Mouse (Mus musculus) neural tube, embryonic 12.5 days (tissue): ENCODE measurements at regions not wholly inside any gene's neighbourhood (a gene's known extent, or its start where the extent isn't known, plus 50 kb on each side); places are given as distances from the start of the nearest gene placed in this dataset.

Source experiments
- ATAC-seq: fragments of 200-750 bp; cut with Nextera tagmentation; 2 replicates; pipeline ENCODE4 v1.8.0; 2017; ENCODE audit warnings: low read depth, mild to moderate bottlenecking, moderate TSS enrichment, moderate library complexity; ENCODE audit not compliant: low FRiP score
- H3K27ac ChIP-seq: fragments of 300-500 bp; sonication (generic); 2 replicates; pipeline ENCODE4 v1.5.1; 2016
- H3K27me3 ChIP-seq: fragments of 300-500 bp; sonication (generic); replicated peaks from 2 replicates; pipeline ENCODE4 v1.6.1; 2016; ENCODE audit warnings: mild to moderate bottlenecking
- H3K36me3 ChIP-seq: fragments of 300-500 bp; sonication (generic); 2 replicates; pipeline ENCODE4 v1.6.1; 2016; ENCODE audit warnings: mild to moderate bottlenecking
- H3K4me1 ChIP-seq: fragments of 300-500 bp; sonication (generic); 2 replicates; pipeline ENCODE4 v1.6.1; 2016
- H3K4me2 ChIP-seq: fragments of 300-500 bp; sonication (generic); replicated peaks from 2 replicates; pipeline ENCODE4 v1.6.1; 2016; ENCODE audit warnings: mild to moderate bottlenecking
- H3K4me3 ChIP-seq: fragments of 300-500 bp; sonication (generic); 2 replicates; pipeline ENCODE4 v1.5.1; 2016
- H3K9ac ChIP-seq: fragments of 300-500 bp; sonication (generic); 2 replicates; pipeline ENCODE4 v1.6.1; 2016; ENCODE audit warnings: mild to moderate bottlenecking
- H3K9me3 ChIP-seq: fragments of 300-500 bp; sonication (generic); 2 replicates; pipeline ENCODE4 v1.6.1; 2016; ENCODE audit warnings: mild to moderate bottlenecking
- WGBS: fragments of 180-500 bp; shearing (Covaris S2); methylation state at CpG from one replicate; pipeline ENCODE4 v1.1.7; 2016; 5-methylcytosine and 5-hydroxymethylcytosine counted together

DNA sequence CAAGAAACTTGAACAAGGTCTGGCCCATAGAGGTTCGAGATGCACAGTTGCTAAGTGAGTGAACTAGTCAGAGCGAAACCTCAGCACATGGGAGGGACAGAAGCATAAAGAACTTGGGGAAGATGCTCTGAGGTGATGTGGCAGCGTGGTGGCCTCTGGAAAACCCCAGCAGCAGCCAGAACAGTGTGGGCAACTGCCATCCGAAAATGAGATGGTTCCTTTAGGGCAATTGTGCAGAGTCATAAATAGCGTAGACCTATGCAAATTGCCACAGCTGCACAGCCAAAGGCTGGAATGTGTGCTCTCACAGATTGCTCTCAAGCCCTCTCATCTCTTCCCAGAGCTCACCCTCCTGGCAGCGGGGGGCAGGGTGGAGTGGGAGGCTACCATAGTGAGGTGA is 144.7 kb upstream of the Nfe2l3 start:
- 41% methylated on average over 6 of the region's 6 CpGs for WGBS
- no peaks in the 10 kb centered on the region for H3K9me3 ChIP-seq
- H3K4me2 ChIP-seq, result no peak overlapping the region
- H3K27ac ChIP-seq, result no peak overlapping the region
- no peaks in the 10 kb centered on the region for H3K27me3 ChIP-seq
- no peak overlapping the region for H3K9ac ChIP-seq
- no peak overlapping the region for H3K4me3 ChIP-seq
- no peaks in the 10 kb centered on the region for H3K36me3 ChIP-seq
- H3K4me1 ChIP-seq, result no peaks in the 10 kb centered on the region; the same call in 1 of the 2 replicates
- ATAC-seq, result no peak

DNA sequence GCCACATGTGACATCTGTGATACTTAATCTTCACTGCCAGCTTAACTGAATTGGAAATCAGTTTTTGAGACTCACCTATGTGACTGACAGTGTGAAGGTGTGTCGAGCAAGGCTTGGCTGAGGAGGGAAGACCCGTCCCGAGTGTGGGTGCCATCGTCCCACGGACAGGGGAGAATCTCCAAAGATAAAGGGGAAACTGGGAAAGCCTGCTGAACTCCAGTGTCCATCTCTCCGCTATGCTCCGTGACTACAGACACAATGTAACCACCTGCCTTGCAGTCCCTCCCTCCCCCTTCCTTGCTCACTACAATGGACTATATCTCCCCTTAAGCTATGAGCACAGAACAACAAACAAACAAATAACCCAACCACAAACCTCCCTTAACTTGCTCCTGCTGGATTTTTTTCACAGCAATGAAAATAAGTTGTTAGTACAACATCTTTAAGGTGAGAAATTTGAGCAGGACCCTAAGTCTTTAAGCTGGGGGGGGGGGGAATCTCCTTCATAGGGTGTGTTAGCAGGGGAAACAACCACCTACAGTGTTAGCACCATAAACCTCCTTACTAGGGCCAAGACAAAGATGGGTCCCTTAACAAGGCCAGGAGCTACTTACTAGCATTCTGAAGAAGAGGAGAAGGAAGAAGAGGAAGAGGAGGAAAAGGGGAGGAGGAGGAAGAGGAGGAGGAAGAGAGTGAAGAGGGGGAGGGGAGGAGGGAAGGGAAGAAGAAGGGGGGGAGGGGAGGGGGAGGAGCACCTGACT is 144.0 kb upstream of the Nfe2l3 start:
- Histone ChIP-seq H3K36me3 (no peaks in the 10 kb centered on the region), H3K9me3 (no peaks in the 10 kb centered on the region), H3K9ac (no peak overlapping the region), H3K4me3 (no peak overlapping the region), H3K27me3 (no peaks in the 10 kb centered on the region), H3K4me1 (no peaks in the 10 kb centered on the region; the same call in 1 of the 2 replicates), H3K4me2 (no peak overlapping the region), H3K27ac (no peak overlapping the region)
- 70% methylated on average over 7 of the region's 7 CpGs for WGBS
- ATAC-seq, result no peak

DNA sequence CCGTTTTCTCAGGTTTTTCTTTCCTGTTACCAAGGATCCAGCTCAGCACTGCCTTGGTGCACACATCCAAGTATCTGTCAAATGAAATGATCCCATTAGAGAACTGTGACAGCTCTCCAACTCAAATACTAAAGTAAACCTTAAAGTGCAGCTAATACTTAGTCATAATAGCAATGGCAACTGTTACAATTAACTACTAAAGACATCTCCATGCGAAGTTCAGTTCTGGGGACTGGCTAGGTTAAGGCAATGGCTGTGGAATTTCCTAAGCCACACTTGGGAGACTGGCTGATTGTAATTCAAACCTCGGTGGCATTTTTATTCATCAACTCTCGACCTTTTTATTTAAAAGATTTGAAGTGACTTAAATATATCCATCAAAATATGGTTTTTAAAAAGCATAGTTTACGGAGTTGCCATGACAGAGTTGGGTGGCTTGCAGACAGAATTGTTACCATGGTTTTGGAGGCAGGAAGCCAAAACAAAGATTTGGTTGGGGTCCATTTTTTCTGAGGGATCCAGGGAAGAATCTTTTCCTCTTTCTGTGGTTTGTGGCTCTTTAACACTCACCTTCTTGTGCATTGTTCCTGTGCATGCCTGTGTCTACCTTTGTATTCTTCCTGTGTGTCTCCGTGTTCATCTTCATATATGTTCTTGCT is 143.3 kb upstream of the Nfe2l3 start:
- no peak overlapping the region for H3K4me3 ChIP-seq
- no peak overlapping the region for H3K4me2 ChIP-seq
- no peak overlapping the region for H3K9ac ChIP-seq
- no peaks in the 10 kb centered on the region; the same call in 1 of the 2 replicates for H3K4me1 ChIP-seq
- no peaks in the 10 kb centered on the region for H3K27me3 ChIP-seq
- H3K9me3 ChIP-seq, result no peaks in the 10 kb centered on the region
- ATAC-seq, result no peak
- 75% methylated on average over 6 of the region's 6 CpGs for WGBS
- H3K36me3 ChIP-seq, result no peaks in the 10 kb centered on the region
- H3K27ac ChIP-seq, result no peak overlapping the region

DNA sequence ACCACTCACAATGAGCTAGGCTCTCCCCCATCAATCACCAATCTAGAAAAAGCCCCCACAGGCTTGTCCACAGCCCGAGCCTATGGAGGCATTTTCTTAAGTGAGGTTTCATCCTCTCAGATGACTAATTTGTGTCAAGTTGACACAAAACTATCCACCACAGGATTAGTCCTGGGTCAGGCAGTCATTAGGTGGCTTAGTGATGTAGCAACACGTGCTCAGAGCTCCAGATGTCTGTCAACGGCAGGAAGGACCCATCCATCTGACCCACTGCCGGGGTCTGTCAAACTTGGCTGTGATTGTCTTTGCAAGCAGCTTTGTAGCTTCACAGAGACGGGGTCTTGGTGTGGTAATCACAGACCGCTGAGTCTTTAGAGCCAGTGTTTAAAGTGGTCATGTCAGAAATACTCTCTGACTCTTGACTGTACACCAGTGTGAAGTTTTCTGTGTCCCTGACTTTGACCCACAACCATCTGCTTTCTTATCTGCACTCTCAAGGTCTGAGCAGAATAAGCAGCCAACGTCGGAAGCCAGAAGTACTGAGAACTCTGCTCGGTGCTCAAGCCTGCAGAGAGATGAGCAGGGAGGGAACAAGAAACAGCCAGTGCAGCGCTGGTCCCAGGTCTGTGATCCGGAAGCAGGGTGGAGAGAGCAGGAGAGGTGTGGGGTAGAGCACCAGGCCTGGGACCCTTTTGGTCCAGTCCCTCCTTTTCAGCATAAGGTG is 131.6 kb upstream of the Nfe2l3 start:
- Histone ChIP-seq H3K27me3 (no peaks in the 10 kb centered on the region), H3K36me3 (no peaks in the 10 kb centered on the region), H3K27ac (no peak overlapping the region), H3K4me1 (no peaks in the 10 kb centered on the region), H3K9me3 (no peaks in the 10 kb centered on the region), H3K4me2 (no peak overlapping the region), H3K9ac (no peak overlapping the region), H3K4me3 (no peak overlapping the region)
- ATAC-seq, result no peak
- WGBS, result 85% methylated on average over 11 of the region's 11 CpGs

DNA sequence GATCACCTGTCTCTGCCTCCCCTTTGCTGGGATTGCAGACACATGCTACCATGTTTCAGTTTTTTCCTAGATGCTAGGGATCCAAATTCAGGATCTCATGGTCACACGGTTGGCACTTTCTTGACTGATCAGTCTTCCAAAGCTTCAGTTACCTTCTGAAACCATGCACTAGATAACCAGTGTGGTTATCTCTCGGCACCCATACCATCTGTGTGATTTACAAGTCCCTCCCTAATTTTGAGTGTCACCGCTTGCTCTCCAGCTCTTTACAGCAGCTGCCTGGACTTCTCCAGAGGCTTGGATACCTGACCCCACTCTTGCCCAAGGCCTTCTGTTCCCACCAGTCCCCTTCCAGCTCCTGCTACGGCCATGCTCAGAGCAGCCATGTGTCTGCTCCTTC is 130.6 kb upstream of the Nfe2l3 start:
- Histone ChIP-seq H3K36me3 (no peaks in the 10 kb centered on the region), H3K4me1 (no peaks in the 10 kb centered on the region), H3K9ac (no peak overlapping the region), H3K27ac (no peak overlapping the region), H3K4me2 (no peak overlapping the region), H3K27me3 (no peaks in the 10 kb centered on the region), H3K9me3 (no peaks in the 10 kb centered on the region), H3K4me3 (no peak overlapping the region)
- 93% methylated on average over 4 of the region's 4 CpGs for WGBS
- no peak for ATAC-seq

DNA sequence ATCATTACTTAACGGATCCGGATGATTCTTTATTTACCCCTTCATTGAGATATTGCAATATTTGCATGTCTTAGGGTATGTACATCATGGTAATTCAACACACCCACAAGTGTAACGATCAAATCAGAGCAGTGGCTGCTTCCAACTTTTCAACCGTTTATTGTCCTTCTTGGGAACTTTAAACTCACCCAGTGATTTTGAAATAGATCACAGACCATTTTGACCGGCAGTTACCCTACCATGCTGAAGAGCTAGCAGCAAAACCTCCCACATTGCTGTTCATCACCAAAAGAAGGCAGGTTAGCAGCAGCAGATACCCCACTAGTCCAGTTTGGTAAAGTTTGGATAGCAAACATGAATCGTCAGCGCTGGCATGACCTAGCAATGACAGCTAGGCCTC is 130.2 kb upstream of the Nfe2l3 start:
- Histone ChIP-seq H3K9ac (no peak overlapping the region), H3K9me3 (no peaks in the 10 kb centered on the region), H3K4me1 (no peaks in the 10 kb centered on the region), H3K27ac (no peak overlapping the region), H3K36me3 (no peaks in the 10 kb centered on the region), H3K27me3 (no peaks in the 10 kb centered on the region), H3K4me2 (no peak overlapping the region), H3K4me3 (no peak overlapping the region)
- ATAC-seq, result no peak
- WGBS, result 92% methylated on average over 7 of the region's 7 CpGs

DNA sequence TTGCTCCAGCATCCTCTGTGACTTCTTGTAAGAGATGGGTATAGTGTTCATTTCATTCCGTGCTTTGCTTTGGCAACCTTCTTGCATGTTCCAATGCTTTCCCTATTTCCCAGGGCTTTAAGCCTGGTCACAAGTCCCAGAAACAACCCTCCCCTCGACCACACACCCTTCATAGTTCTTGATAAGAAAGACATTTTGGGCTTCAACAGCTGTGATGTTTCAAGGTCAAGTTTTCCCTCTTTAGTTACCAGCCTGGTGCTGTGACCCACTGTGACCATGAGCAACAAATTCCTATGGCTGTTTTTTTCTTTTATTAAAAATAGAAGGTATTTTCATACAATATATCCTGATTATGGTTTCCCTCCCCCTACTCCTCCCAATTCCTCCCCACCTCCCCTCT is 114.1 kb upstream of the Nfe2l3 start:
- H3K27ac ChIP-seq, result no peak overlapping the region
- 76% methylated on average over 2 of the region's 2 CpGs for WGBS
- H3K4me1 ChIP-seq, result peaks cover 9% of the 10 kb centered on the region; the same call in 1 of the 2 replicates
- H3K9me3 ChIP-seq, result no peaks in the 10 kb centered on the region
- H3K4me2 ChIP-seq, result no peak overlapping the region
- no peak for ATAC-seq
- no peaks in the 10 kb centered on the region for H3K27me3 ChIP-seq
- no peak overlapping the region for H3K9ac ChIP-seq
- H3K36me3 ChIP-seq, result no peaks in the 10 kb centered on the region
- H3K4me3 ChIP-seq, result no peak overlapping the region

DNA sequence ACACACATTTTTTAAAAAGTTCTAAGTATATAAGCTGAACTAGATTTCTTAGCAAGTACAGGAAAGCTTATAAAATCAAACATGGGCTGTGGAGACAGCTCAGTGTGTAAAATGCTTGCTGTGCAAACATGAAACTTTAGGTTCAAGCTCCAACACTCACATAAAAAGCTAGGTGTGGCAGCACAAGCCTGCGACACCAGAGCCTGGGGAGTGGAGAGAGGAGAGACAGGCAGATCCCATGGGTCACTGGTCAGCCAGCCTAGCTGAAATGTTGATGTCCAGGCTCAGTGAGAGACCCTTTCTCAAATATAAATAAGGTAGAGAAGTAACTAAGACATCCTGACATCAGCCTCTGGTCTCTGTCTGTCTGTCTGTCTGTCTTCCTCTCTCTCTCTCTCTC is 112.5 kb upstream of the Nfe2l3 start:
- Histone ChIP-seq H3K36me3 (no peaks in the 10 kb centered on the region), H3K4me2 (no peak overlapping the region), H3K4me1 (peaks cover 9% of the 10 kb centered on the region; the same call in 1 of the 2 replicates), H3K9ac (no peak overlapping the region), H3K27ac (no peak overlapping the region), H3K27me3 (no peaks in the 10 kb centered on the region), H3K9me3 (no peaks in the 10 kb centered on the region), H3K4me3 (no peak overlapping the region)
- ATAC-seq, result no peak
- whole genome bisulfite sequencing, result 70% methylated on average over 1 of the region's 1 CpGs

DNA sequence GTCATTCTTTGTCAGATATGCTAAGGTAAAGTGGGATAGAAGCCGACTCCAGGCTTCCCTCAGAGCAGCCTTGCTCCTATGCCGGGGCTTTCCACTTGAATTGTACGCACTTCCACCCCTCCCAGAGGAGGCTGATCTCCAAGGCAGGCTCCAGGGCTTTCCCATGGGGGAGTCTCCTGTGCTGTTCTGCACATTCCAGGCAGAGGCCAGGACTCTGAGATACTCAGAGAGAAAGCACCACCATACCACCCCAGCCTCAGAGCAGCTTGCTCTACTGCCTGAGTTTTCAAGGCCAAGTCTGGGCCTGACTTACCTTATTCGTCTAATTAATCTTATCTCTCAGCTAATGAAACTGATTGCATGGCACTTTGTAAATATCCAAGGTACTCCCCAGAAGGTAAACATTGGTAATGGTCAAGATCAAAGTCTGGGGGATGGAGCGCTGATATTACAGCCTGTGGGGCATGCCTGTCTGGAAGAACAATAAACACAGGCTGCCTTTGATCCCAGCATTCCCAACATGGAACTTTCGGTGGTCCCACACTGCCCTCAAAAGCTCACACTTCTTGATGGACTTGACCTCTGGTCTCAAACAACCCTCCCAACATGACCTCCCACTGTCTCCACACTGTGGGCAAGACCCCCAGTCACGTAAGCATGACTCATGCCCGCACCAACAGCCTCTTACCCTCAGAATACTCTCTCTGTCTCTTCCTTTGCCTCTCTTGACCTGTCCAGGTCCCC is 111.6 kb upstream of the Nfe2l3 start:
- Histone ChIP-seq H3K4me3 (no peak overlapping the region), H3K4me2 (no peak overlapping the region; the same call in 1 of the 2 replicates), H3K27me3 (no peaks in the 10 kb centered on the region), H3K4me1 (peaks cover 9% of the 10 kb centered on the region; the same call in 1 of the 2 replicates), H3K27ac (no peak overlapping the region), H3K9me3 (no peaks in the 10 kb centered on the region), H3K36me3 (no peaks in the 10 kb centered on the region), H3K9ac (no peak overlapping the region)
- 48% methylated on average over 8 of the region's 8 CpGs for whole genome bisulfite sequencing
- ATAC-seq, result 0 out of 2 replicates have a peak, but pooled peaks have one; percentile 2

DNA sequence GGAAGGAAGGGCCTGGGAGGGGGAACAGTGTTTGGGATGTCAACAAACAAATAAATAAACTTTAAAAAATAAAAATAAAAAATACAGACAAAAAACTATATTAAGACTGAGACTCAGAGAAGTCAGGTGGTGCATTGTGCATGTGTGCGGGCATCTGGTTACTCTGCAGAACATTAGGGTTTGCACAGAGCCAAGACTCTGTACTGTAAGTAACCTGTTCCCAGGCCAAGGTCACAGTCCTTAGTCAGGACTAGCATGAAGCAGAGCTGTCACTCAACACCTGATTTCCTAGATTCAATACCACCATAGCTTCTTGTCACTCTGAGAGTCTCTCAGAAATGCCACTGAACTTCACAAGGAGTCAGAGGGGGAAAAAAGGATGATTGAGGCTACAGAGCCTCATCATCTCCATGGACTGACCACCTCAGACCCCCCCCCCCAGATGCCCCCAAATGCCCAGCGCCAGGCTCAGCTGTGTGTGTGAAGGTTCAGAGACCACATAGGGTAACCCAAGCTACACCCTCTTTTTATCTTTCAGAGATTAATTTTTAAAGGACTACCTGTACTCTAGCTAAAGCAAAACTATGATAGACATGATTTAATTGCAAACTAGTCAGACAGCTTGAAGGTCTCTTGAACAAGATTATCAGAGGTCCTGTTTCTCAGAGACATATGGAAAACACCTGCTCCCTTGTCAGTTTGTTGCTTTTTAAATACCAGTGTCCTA is 106.2 kb upstream of the Nfe2l3 start:
- no peak overlapping the region for H3K4me3 ChIP-seq
- 91% methylated on average over 2 of the region's 2 CpGs for WGBS
- no peaks in the 10 kb centered on the region for H3K9me3 ChIP-seq
- H3K36me3 ChIP-seq, result no peaks in the 10 kb centered on the region
- no peak overlapping the region for H3K4me2 ChIP-seq
- no peak for ATAC-seq
- no peaks in the 10 kb centered on the region for H3K27me3 ChIP-seq
- no peak overlapping the region for H3K27ac ChIP-seq
- peaks cover under 1% of the 10 kb centered on the region; the same call in 1 of the 2 replicates for H3K4me1 ChIP-seq
- H3K9ac ChIP-seq, result no peak overlapping the region

DNA sequence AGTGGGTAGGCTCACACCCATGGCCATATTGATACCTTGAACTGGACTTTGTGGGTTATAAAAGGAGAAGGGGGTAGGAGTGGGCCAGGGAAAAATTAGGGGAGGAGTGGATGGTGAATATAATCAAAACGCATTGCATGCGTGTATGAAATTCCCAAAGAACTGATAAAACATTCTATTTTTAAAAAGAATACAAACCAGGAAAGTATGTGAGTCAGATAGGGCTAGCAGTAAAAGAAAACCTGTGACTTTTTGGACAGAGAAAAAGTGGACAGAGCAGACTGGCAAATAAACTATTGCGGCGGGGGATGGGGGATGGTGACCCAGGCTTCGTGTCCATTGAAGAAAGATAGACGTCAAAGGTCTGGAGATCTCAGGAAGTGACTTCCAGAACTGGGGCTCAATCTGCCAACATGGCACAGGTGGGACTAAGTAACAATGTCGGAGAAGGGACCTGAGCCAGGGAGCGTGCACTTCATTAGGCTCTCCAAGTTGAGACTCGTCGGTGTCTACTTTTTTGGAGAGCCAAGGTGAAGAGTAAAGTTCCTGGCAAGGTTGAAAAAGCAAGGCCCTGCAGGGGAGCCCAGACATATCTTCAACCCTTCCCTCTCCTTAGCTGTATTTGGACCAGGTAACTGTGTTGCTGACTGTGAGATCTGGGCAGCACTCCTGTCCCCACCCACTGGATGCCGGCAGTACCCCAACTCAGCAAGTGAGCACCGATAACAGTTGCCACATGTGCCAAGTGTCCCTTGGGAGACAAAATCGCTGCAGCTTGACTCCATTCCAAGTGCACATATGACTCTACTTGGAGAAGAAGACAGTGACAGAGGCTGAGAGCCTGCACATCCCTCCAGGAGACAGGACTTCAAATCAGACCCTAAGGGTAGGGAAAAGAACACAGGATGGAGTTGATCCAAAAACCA is 103.1 kb upstream of the Nfe2l3 start:
- 88% methylated on average over 13 of the region's 13 CpGs for WGBS
- Histone ChIP-seq H3K27ac (no peak overlapping the region), H3K9ac (no peak overlapping the region), H3K27me3 (no peaks in the 10 kb centered on the region), H3K4me2 (no peak overlapping the region), H3K4me1 (peaks cover 9% of the 10 kb centered on the region; the same call in 1 of the 2 replicates), H3K4me3 (no peak overlapping the region), H3K36me3 (no peaks in the 10 kb centered on the region), H3K9me3 (no peaks in the 10 kb centered on the region)
- ATAC-seq, result no peak
